Mouse (Mus musculus): ENCODE results near the gene Cd80. TPM values are rescaled to one million over a fixed set of nuclear protein-coding genes. Genes with fewer than 3 reads are reported as not detected.

Cd80 gene
- total RNA-seq (2014; rRNA removed) (0.33 TPM in 1 of 2 replicates, not detected in the other), polyA plus RNA-seq (2015; fragmentation: Nextera tagmentation; extraction: Ambion mirVana) (0.33 and 0.39 TPM in 2 replicates)

DNA sequence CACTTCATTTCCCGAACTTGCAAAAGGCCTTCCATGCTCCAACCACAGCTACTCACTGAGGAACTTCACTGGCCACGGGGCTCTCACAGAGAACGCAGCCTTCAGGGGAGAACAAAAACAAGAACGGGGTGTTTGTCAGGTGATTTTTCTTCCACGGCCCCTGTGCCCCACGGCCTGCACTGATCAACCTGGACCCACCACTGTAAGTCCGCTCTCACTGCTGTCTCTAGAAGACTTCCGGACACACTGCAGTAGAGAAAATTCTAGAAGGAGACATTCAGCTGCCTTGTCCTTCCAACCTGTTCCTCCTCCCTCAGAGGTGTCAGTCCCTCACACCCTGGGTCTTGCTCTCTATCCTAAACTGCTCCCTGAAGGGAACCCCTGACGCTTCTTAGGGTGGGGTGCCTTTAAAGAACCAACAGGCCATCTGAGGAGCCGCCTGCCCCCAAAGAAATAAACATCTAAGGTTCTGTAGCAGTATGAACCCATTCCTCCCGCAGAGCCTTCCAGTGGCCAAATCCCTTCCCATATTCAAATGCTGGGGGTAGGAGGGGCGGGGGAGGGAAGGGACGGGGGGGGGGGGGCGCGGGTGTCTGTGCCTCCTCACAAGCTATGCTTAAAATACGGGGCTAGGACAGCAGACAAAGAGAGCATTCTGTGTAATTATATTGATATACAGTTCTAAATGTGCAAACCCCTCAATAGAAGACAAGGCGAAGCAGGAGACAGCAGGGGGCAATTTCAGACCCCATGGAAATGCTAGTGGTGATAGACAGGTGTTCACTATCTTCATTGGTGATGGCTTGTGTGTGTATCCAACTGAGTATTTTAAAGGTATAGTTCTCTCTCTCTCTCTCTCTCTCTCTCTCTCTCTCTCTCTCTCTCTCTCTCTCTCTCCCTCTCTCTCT is at the start of gene Cd80:
TSS of gene Cd80 (plus strand) at position 51 of the 908 bp plus-strand sequence.
- H3K4me2 ChIP-seq (ENCODE audit: low read depth, low read length, poor library complexity, severe bottlenecking), result no peak within 1 kb of the TSS
- WGBS, result 76% methylated on average over 16 of the region's 17 CpGs
- ATAC-seq (ENCODE audit: low FRiP score) (no peak), DNase-seq (ENCODE audit: low spot score) (no peak)
- H3K27ac ChIP-seq (ENCODE audit: low read depth, low read length), result no peak within 1 kb of the TSS
- no peak within 1 kb of the TSS for H3K9ac ChIP-seq (replicated peaks; ENCODE audit: low read length, poor library complexity, severe bottlenecking)
- H3K36me3 ChIP-seq (ENCODE audit: insufficient read depth, low read length), result no peaks in the 10 kb centered on the region
- H3K27me3 ChIP-seq (ENCODE audit: insufficient read depth, low read length), result no peaks in the 10 kb centered on the region
- H3K4me3 ChIP-seq (ENCODE audit: low read depth, low read length), result no peak within 1 kb of the TSS
- TF ChIP-seq CTCF (IDR thresholded peaks at IDR 0.05), result no peak
- H3K9me3 ChIP-seq (ENCODE audit: low read length), result no peaks in the 10 kb centered on the region
- H3K4me1 ChIP-seq (ENCODE audit: insufficient read depth, low read length), result 0 out of 2 replicates have a peak, but pooled peaks cover 2% of the 10 kb centered on the region

DNA sequence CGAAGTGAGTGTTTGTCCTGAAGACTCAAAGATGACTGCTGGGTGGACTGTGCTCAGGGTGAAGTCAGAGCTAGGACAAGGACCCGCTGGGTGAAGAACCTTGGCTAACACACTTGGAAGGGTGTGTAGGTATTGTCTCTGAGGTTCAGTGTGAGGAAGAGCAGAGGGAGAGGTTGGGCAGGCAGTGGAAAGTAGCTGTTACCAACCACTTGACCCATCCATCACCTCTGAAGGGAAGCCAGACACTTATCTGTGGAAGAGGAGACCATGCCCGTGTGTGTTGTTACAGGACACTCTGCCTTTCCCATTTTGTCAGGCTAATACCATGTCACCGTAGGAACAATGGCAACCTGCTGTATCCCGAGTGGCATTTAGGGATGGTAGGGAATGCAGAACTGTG is 49.1 kb upstream of the Cd80 start:
- Histone ChIP-seq H3K27ac (ENCODE audit: low read depth, low read length) (no peak overlapping the region), H3K27me3 (ENCODE audit: insufficient read depth, low read length) (no peaks in the 10 kb centered on the region), H3K9ac (replicated peaks; ENCODE audit: low read length, poor library complexity, severe bottlenecking) (no peak overlapping the region), H3K9me3 (ENCODE audit: low read length) (no peaks in the 10 kb centered on the region), H3K4me1 (ENCODE audit: insufficient read depth, low read length) (no peaks in the 10 kb centered on the region), H3K4me3 (ENCODE audit: low read depth, low read length) (no peak overlapping the region), H3K4me2 (ENCODE audit: low read depth, low read length, poor library complexity, severe bottlenecking) (no peak overlapping the region), H3K36me3 (ENCODE audit: insufficient read depth, low read length) (no peaks in the 10 kb centered on the region)
- ATAC-seq (ENCODE audit: low FRiP score) (no peak), DNase-seq (ENCODE audit: low spot score) (no peak)
- TF ChIP-seq CTCF (IDR thresholded peaks at IDR 0.05), result no peak
- WGBS, result 79% methylated on average over 5 of the region's 5 CpGs

DNA sequence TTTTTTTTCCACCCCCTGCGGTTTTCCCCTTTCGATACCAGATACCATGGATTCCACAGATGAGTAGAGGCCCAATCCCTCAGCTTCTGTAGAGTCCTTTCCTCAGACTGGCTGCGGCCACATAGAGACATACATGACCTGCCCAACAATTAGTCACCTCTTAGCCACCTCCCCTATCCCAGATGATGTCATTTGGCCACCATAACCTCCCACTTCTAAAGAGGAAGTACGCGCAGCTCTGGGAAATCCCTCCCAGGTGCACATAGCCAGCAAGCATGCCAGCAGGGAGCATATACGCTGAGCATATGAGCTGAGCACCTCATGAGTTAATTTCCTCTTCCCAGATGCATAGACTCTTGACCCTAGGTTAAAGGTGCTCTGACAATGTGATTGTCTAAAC is 48.7 kb upstream of the Cd80 start:
- Histone ChIP-seq H3K9me3 (ENCODE audit: low read length) (no peaks in the 10 kb centered on the region), H3K27me3 (ENCODE audit: insufficient read depth, low read length) (no peaks in the 10 kb centered on the region), H3K36me3 (ENCODE audit: insufficient read depth, low read length) (no peaks in the 10 kb centered on the region), H3K4me2 (ENCODE audit: low read depth, low read length, poor library complexity, severe bottlenecking) (no peak overlapping the region), H3K4me3 (ENCODE audit: low read depth, low read length) (no peak overlapping the region), H3K9ac (replicated peaks; ENCODE audit: low read length, poor library complexity, severe bottlenecking) (no peak overlapping the region), H3K27ac (ENCODE audit: low read depth, low read length) (no peak overlapping the region), H3K4me1 (ENCODE audit: insufficient read depth, low read length) (no peaks in the 10 kb centered on the region)
- ATAC-seq (ENCODE audit: low FRiP score), result no peak
- WGBS, result 84% methylated on average over 6 of the region's 6 CpGs
- DNase-seq (ENCODE audit: low spot score), result no peak
- TF ChIP-seq CTCF (IDR thresholded peaks at IDR 0.05), result no peak

DNA sequence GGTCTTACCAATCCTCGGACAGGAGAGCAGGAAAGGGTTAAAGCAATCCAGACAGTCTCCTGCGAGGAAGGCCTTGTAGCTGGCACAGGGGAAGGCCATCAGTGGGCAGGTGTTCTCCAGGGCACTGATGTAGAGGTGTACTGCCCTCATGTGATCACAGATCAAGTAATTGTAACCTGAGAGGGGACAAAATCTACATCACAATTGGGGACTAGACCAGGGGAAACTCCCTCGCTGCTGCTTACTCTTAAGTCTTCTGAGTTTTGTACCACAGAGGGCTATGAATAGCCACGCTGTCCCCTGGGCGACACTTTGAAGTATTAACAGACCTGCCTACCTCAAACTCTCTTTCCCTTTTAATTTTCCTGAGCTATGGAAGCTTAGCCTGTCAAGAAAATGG is 47.8 kb upstream of the Cd80 start:
- no peaks in the 10 kb centered on the region for H3K4me1 ChIP-seq (ENCODE audit: insufficient read depth, low read length)
- ATAC-seq (ENCODE audit: low FRiP score) (no peak), DNase-seq (ENCODE audit: low spot score) (no peak)
- no peak overlapping the region for H3K4me2 ChIP-seq (ENCODE audit: low read depth, low read length, poor library complexity, severe bottlenecking)
- no peaks in the 10 kb centered on the region for H3K36me3 ChIP-seq (ENCODE audit: insufficient read depth, low read length)
- H3K27me3 ChIP-seq (ENCODE audit: insufficient read depth, low read length), result no peaks in the 10 kb centered on the region
- no peak overlapping the region for H3K27ac ChIP-seq (ENCODE audit: low read depth, low read length)
- no peak for TF ChIP-seq CTCF (IDR thresholded peaks at IDR 0.05)
- H3K9me3 ChIP-seq (ENCODE audit: low read length), result no peaks in the 10 kb centered on the region
- H3K4me3 ChIP-seq (ENCODE audit: low read depth, low read length), result no peak overlapping the region
- no peak overlapping the region for H3K9ac ChIP-seq (replicated peaks; ENCODE audit: low read length, poor library complexity, severe bottlenecking)
- 30% methylated on average over 5 of the region's 5 CpGs for WGBS

DNA sequence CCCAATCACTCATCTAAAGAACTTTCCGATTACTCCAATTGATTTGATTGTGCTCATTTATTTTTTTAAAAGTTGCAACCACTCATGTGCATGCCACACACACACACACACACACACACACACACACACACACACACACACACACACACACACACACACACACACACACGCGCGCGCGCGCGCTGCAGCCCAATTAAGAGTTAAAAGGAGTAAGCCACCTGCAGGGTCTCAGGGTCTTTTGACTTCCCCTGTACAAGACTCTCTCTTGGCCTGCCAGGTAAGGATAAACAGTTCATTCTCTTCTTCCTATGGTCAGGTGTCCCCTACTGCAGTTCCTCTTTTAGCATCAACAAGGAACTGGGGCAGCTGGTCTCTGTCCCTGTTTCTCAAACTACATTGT is 46.9 kb upstream of the Cd80 start:
- Histone ChIP-seq H3K4me2 (ENCODE audit: low read depth, low read length, poor library complexity, severe bottlenecking) (no peak overlapping the region), H3K36me3 (ENCODE audit: insufficient read depth, low read length) (no peaks in the 10 kb centered on the region), H3K4me3 (ENCODE audit: low read depth, low read length) (no peak overlapping the region), H3K27ac (ENCODE audit: low read depth, low read length) (no peak overlapping the region), H3K4me1 (ENCODE audit: insufficient read depth, low read length) (no peaks in the 10 kb centered on the region), H3K27me3 (ENCODE audit: insufficient read depth, low read length) (no peaks in the 10 kb centered on the region), H3K9ac (replicated peaks; ENCODE audit: low read length, poor library complexity, severe bottlenecking) (no peak overlapping the region), H3K9me3 (ENCODE audit: low read length) (no peaks in the 10 kb centered on the region)
- no peak for TF ChIP-seq CTCF (IDR thresholded peaks at IDR 0.05)
- DNase-seq (ENCODE audit: low spot score), result no peak
- ATAC-seq (ENCODE audit: low FRiP score), result no peak
- over 99% methylated on average over 5 of the region's 8 CpGs for WGBS

DNA sequence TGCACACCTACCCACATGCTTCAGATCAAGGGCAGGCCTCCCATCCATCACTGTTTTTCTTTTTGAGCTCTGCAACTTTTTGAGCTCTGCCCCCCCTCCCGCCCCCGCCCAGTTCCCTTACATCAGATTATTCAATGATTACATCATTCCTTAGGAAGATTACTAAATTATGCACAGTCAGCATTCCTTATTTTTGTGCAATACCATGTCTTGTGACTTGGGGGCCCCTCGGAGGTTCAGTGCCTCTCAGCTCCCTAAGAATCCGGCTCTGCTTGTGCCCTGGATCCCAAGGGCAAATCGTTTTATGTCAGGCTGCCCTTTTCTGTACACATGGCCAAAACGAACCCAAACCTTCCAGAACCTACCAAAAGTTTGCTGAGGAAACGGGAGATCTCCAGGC is 40.4 kb upstream of the Cd80 start:
- no peaks in the 10 kb centered on the region for H3K27me3 ChIP-seq (ENCODE audit: insufficient read depth, low read length)
- H3K9me3 ChIP-seq (ENCODE audit: low read length), result no peaks in the 10 kb centered on the region
- H3K4me1 ChIP-seq (ENCODE audit: insufficient read depth, low read length), result no peaks in the 10 kb centered on the region
- no peak overlapping the region for H3K4me2 ChIP-seq (ENCODE audit: low read depth, low read length, poor library complexity, severe bottlenecking)
- H3K4me3 ChIP-seq (ENCODE audit: low read depth, low read length), result no peak overlapping the region
- TF ChIP-seq CTCF (IDR thresholded peaks at IDR 0.05), result no peak
- no peaks in the 10 kb centered on the region for H3K36me3 ChIP-seq (ENCODE audit: insufficient read depth, low read length)
- ATAC-seq (ENCODE audit: low FRiP score), result no peak
- WGBS, result 86% methylated on average over 7 of the region's 7 CpGs
- DNase-seq (ENCODE audit: low spot score), result no peak
- no peak overlapping the region for H3K9ac ChIP-seq (replicated peaks; ENCODE audit: low read length, poor library complexity, severe bottlenecking)
- no peak overlapping the region for H3K27ac ChIP-seq (ENCODE audit: low read depth, low read length)
